Mouse (Mus musculus) brain, embryonic 14.5 days (tissue): ENCODE measurements at regions not wholly inside any gene's neighbourhood (a gene's known extent, or its start where the extent isn't known, plus 50 kb on each side); places are given as distances from the start of the nearest gene placed in this dataset.

Experiments used
- CTCF ChIP-seq: fragments of 200-500 bp; IDR thresholded peaks from 2 replicates; pipeline ENCODE4 v1.5.1; 2012; ENCODE audit warnings: inconsistent platforms, mild to moderate bottlenecking, moderate library complexity, borderline replicate concordance; ENCODE audit not compliant: insufficient read depth, insufficient read length; ENCODE audit errors: extremely low read depth
- POLR2A ChIP-seq: fragments of 200-500 bp; IDR thresholded peaks from 2 replicates; pipeline ENCODE4 v1.6.1; 2012; ENCODE audit warnings: mild to moderate bottlenecking, inconsistent platforms, borderline replicate concordance; ENCODE audit not compliant: poor library complexity, insufficient read depth, insufficient read length, severe bottlenecking; ENCODE audit errors: extremely low read depth

DNA sequence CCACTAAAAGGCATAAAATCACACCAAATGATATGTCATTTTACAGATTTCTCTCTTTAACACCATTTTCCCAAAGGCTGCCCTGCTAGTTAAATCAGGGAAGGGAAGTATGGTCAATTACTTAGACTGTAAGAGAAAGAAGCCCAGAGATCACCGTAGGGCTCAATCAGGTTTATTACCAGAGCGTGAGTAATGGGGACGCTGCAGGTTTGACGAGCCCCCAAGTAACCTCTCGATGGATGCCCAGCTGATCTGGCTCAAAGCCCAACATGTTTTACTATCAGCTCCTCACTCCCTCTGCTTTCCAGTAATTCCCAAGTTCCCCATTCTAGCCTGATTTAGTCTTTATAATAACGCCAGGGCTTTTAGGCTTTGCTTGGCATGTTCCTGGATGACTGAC lies 749.0 kb upstream of the Flrt2 start:
- TF ChIP-seq CTCF: no peak
- no peak for TF ChIP-seq POLR2A
